Mouse (Mus musculus) cerebellum, adult 2 months (tissue): Measurements from ENCODE around the gene Gimap7.

Experiments used
- CTCF ChIP-seq: fragments of 200-500 bp; IDR thresholded peaks from 2 replicates; pipeline ENCODE4 v1.5.1; 2011; ENCODE audit warnings: low read depth, mild to moderate bottlenecking, control low read depth, low read length, moderate library complexity, borderline replicate concordance; ENCODE audit not compliant: insufficient read depth
- POLR2A ChIP-seq: fragments of 200-500 bp; IDR thresholded peaks from 2 replicates; pipeline ENCODE4 v1.6.1; 2011; ENCODE audit warnings: low read length, control low read depth, borderline replicate concordance; ENCODE audit not compliant: insufficient read depth

DNA sequence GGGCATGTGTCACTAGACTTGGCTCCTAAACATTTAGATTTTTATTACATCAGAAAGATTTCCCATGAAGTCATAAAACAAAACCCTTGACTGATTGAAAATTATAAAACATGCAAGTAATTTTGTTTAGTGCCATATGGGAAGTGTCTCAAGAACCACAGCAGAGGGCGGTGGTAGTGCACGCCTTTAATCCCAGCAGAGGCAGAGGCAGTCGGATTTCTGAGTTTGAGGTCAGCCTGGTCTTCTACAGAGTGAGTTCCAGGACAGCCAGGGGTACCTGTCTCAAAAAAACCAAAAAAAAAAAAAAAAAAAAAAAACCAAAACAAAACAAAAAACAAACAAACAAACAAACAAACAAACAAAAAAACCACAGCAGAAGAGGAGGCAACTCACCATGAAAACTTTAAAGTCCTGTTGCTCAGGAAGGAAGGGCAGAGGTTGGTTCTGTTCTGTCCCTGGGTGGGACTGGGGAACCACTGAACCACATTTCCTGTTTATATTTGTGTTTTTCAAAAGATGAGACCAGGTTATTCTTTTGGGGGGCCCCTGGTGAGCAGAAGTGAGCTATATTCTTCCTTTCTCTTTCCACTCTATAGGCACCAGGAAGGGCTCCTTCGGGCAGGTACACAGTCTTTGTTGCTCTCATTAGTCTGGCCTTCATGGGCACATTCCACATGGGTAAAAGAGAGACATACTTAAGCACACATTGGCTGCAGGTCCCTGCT is 21.4 kb upstream of the Gimap7 start:
- no peak for TF ChIP-seq CTCF
- TF ChIP-seq POLR2A = no peak
